Mouse (Mus musculus) kidney, embryonic 14.5 days (tissue): ENCODE measurements around the gene Galntl6. TPM values are rescaled to one million over a fixed set of nuclear protein-coding genes. Genes with fewer than 3 reads are reported as not detected.

ENCODE experiments used
- ATAC-seq: fragments of 200-750 bp; cut with Nextera tagmentation; 2 replicates; pipeline ENCODE4 v1.8.0; 2017; ENCODE audit warnings: moderate number of reproducible peaks, mild to moderate bottlenecking, moderate TSS enrichment, moderate library complexity; ENCODE audit not compliant: low FRiP score, low TSS enrichment
- H3K27ac ChIP-seq: fragments of 300-500 bp; sonication (generic); 2 replicates; pipeline ENCODE4 v1.5.1; 2014; ENCODE audit warnings: low read depth, mild to moderate bottlenecking, low read length, moderate library complexity, mixed read lengths
- H3K27me3 ChIP-seq: fragments of 300-500 bp; sonication (generic); 2 replicates; pipeline ENCODE4 v1.6.1; 2014; ENCODE audit warnings: mild to moderate bottlenecking, low read length; ENCODE audit not compliant: control insufficient read depth, insufficient read depth
- H3K36me3 ChIP-seq: fragments of 300-500 bp; sonication (generic); 2 replicates; pipeline ENCODE4 v1.6.1; 2014; ENCODE audit warnings: low read length, mixed read lengths; ENCODE audit not compliant: control insufficient read depth, insufficient read depth
- H3K4me1 ChIP-seq: fragments of 300-500 bp; sonication (generic); 2 replicates; pipeline ENCODE4 v1.6.1; 2014; ENCODE audit warnings: low read length, mixed read lengths; ENCODE audit not compliant: control insufficient read depth, insufficient read depth
- H3K4me2 ChIP-seq: fragments of 300-500 bp; sonication (generic); replicated peaks from 2 replicates; pipeline ENCODE4 v1.6.1; 2014; ENCODE audit warnings: low read depth, mild to moderate bottlenecking, low read length
- H3K4me3 ChIP-seq: fragments of 300-500 bp; sonication (generic); 2 replicates; pipeline ENCODE4 v1.5.1; 2014; ENCODE audit warnings: mild to moderate bottlenecking, low read length
- H3K9ac ChIP-seq: fragments of 300-500 bp; sonication (generic); 2 replicates; pipeline ENCODE4 v1.6.1; 2014; ENCODE audit warnings: low read depth, mild to moderate bottlenecking, low read length, moderate library complexity
- H3K9me3 ChIP-seq: fragments of 300-500 bp; sonication (generic); 2 replicates; pipeline ENCODE4 v1.6.1; 2016; ENCODE audit warnings: low read length; ENCODE audit not compliant: control insufficient read depth
- WGBS: fragments of 180-500 bp; shearing (Covaris S2); extraction: QIAGEN DNeasy Blood & Tissue Kit; methylation state at CpG from one replicate; pipeline ENCODE4 v1.1.7; 2014; 5-methylcytosine and 5-hydroxymethylcytosine counted together
- polyA plus RNA-seq: library from polyadenylated mRNA; unstranded; fragments of >200 nt; fragmentation: Nextera tagmentation; extraction: Ambion mirVana; gene quantifications from 2 replicates; pipeline ENCODE4 v1.2.1, GENCODE M21; 2014

Gene Galntl6
- polyA plus RNA-seq, 1 experiment from 2014 or later: 2.1 TPM

- Histone ChIP-seq H3K4me1 (no peaks in the 10 kb centered on the region), H3K27me3 (no peaks in the 10 kb centered on the region), H3K4me3 (no peak overlapping the region), H3K9me3 (no peaks in the 10 kb centered on the region), H3K4me2 (no peak overlapping the region), H3K9ac (no peak overlapping the region), H3K36me3 (no peaks in the 10 kb centered on the region), H3K27ac (no peak overlapping the region)
- WGBS: 91% methylated on average over 2 of the region's 2 CpGs
- ATAC-seq: no peak
Observed at GRCm38 (mm10) chr8:58265485-58265884, 647.0 kb downstream of the Galntl6 start.

- no peaks in the 10 kb centered on the region for H3K36me3 ChIP-seq
- no peak for ATAC-seq
- H3K27me3 ChIP-seq: no peaks in the 10 kb centered on the region
- H3K4me1 ChIP-seq: no peaks in the 10 kb centered on the region
- H3K27ac ChIP-seq: no peak overlapping the region
- 79% methylated on average over 2 of the region's 2 CpGs for WGBS
- no peak overlapping the region for H3K4me3 ChIP-seq
- H3K4me2 ChIP-seq: no peak overlapping the region
- no peaks in the 10 kb centered on the region for H3K9me3 ChIP-seq
- H3K9ac ChIP-seq: no peak overlapping the region
Observed at GRCm38 (mm10) chr8:58258577-58259315, 653.7 kb downstream of the Galntl6 start.

- WGBS: 95% methylated on average over 1 of the region's 1 CpGs
- Histone ChIP-seq H3K4me2 (no peak overlapping the region), H3K27me3 (no peaks in the 10 kb centered on the region), H3K36me3 (no peaks in the 10 kb centered on the region), H3K9ac (no peak overlapping the region), H3K4me1 (no peaks in the 10 kb centered on the region), H3K27ac (no peak overlapping the region), H3K4me3 (no peak overlapping the region), H3K9me3 (no peaks in the 10 kb centered on the region)
- no peak for ATAC-seq
Observed at GRCm38 (mm10) chr8:58253620-58254019, 658.8 kb downstream of the Galntl6 start.

GRCm38 (mm10) chr8:58244830-58245229 is 667.6 kb downstream of the Galntl6 start:
- Histone ChIP-seq H3K4me3 (no peak overlapping the region), H3K36me3 (no peaks in the 10 kb centered on the region), H3K27ac (no peak overlapping the region), H3K9ac (no peak overlapping the region), H3K4me2 (no peak overlapping the region), H3K27me3 (no peaks in the 10 kb centered on the region), H3K4me1 (no peaks in the 10 kb centered on the region), H3K9me3 (no peaks in the 10 kb centered on the region)
- no peak for ATAC-seq
- WGBS: 89% methylated on average over 3 of the region's 3 CpGs

GRCm38 (mm10) chr8:58234220-58234619 is 678.2 kb downstream of the Galntl6 start:
- no peaks in the 10 kb centered on the region for H3K36me3 ChIP-seq

GRCm38 (mm10) chr8:58228725-58229124 is 683.7 kb downstream of the Galntl6 start:
- Histone ChIP-seq H3K9ac (no peak overlapping the region), H3K4me3 (no peak overlapping the region), H3K9me3 (no peaks in the 10 kb centered on the region), H3K4me1 (no peaks in the 10 kb centered on the region), H3K4me2 (no peak overlapping the region), H3K27ac (no peak overlapping the region), H3K27me3 (no peaks in the 10 kb centered on the region), H3K36me3 (no peaks in the 10 kb centered on the region)
- 91% methylated on average over 1 of the region's 1 CpGs for WGBS
- no peak for ATAC-seq

More at GRCm38 (mm10) chr8:58234220-58234619, 678.2 kb downstream of the Galntl6 start:
- Histone ChIP-seq H3K27me3 (no peaks in the 10 kb centered on the region), H3K27ac (no peak overlapping the region), H3K9me3 (no peaks in the 10 kb centered on the region), H3K9ac (no peak overlapping the region), H3K4me3 (no peak overlapping the region), H3K4me1 (no peaks in the 10 kb centered on the region), H3K4me2 (no peak overlapping the region)
- ATAC-seq: no peak
- 39% methylated on average over 2 of the region's 2 CpGs for WGBS

- no peaks in the 10 kb centered on the region for H3K27me3 ChIP-seq
- WGBS: 43% methylated on average over 8 of the region's 8 CpGs
- no peaks in the 10 kb centered on the region for H3K36me3 ChIP-seq
- no peaks in the 10 kb centered on the region for H3K4me1 ChIP-seq
- no peak for ATAC-seq
- H3K9me3 ChIP-seq: no peaks in the 10 kb centered on the region
- H3K9ac ChIP-seq: no peak overlapping the region
- no peak overlapping the region for H3K4me2 ChIP-seq
- H3K4me3 ChIP-seq: no peak overlapping the region
- no peak overlapping the region for H3K27ac ChIP-seq
Observed at GRCm38 (mm10) chr8:58217885-58218284, 694.6 kb downstream of the Galntl6 start.

GRCm38 (mm10) chr8:58189694-58190093 is 722.7 kb downstream of the Galntl6 start:
- Histone ChIP-seq H3K27me3 (no peaks in the 10 kb centered on the region), H3K36me3 (no peaks in the 10 kb centered on the region), H3K4me1 (no peaks in the 10 kb centered on the region), H3K4me2 (no peak overlapping the region), H3K9me3 (no peaks in the 10 kb centered on the region), H3K9ac (no peak overlapping the region), H3K4me3 (no peak overlapping the region), H3K27ac (no peak overlapping the region)
- no peak for ATAC-seq
- WGBS: 83% methylated on average over 1 of the region's 1 CpGs

GRCm38 (mm10) chr8:58146961-58147360 is 765.5 kb downstream of the Galntl6 start:
- 33% methylated on average over 1 of the region's 1 CpGs for WGBS
- H3K9me3 ChIP-seq: no peaks in the 10 kb centered on the region
- no peaks in the 10 kb centered on the region for H3K27me3 ChIP-seq
- H3K4me3 ChIP-seq: no peak overlapping the region
- H3K9ac ChIP-seq: no peak overlapping the region
- no peak overlapping the region for H3K27ac ChIP-seq
- H3K4me1 ChIP-seq: no peaks in the 10 kb centered on the region
- no peak for ATAC-seq
- no peaks in the 10 kb centered on the region for H3K36me3 ChIP-seq
- H3K4me2 ChIP-seq: no peak overlapping the region
